Mouse (Mus musculus): ENCODE data around the gene Rb1. TPM values are rescaled to one million over a fixed set of nuclear protein-coding genes. Genes with fewer than 3 reads are reported as not detected.

The Rb1 gene
- polyA plus RNA-seq, 1 experiment from 2014 or later = 37.8 TPM

GRCm38 (mm10) chr14:73148125-73148524 is 177.5 kb downstream of the Rb1 start:
- Histone ChIP-seq H3K4me2 (replicated peaks; ENCODE audit: low read depth, low read length) (no peak overlapping the region), H3K4me3 (ENCODE audit: low read depth, low read length) (no peak overlapping the region), H3K9ac (ENCODE audit: low read depth, low read length) (no peak overlapping the region), H3K4me1 (replicated peaks; ENCODE audit: control insufficient read depth, insufficient read depth, low read length) (peaks cover 2% of the 10 kb centered on the region; the same call in 1 of the 2 replicates), H3K36me3 (ENCODE audit: control insufficient read depth, insufficient read depth, low read length) (no peaks in the 10 kb centered on the region), H3K27me3 (ENCODE audit: control insufficient read depth, insufficient read depth, low read length) (no peaks in the 10 kb centered on the region), H3K27ac (ENCODE audit: low read depth, low read length) (no peak overlapping the region), H3K9me3 (ENCODE audit: control insufficient read depth, low read length) (no peaks in the 10 kb centered on the region)
- WGBS = 91% methylated on average over 3 of the region's 3 CpGs
- ATAC-seq (ENCODE audit: low FRiP score) (no peak), DNase-seq (ENCODE audit: low spot score) (no peak)

- H3K36me3 ChIP-seq (ENCODE audit: control insufficient read depth, insufficient read depth, low read length) = no peaks in the 10 kb centered on the region
- H3K4me1 ChIP-seq (replicated peaks; ENCODE audit: control insufficient read depth, insufficient read depth, low read length) = peaks cover 2% of the 10 kb centered on the region; the same call in 1 of the 2 replicates
- no peak overlapping the region for H3K27ac ChIP-seq (ENCODE audit: low read depth, low read length)
- DNase-seq (ENCODE audit: low spot score) = no peak
- H3K4me2 ChIP-seq (replicated peaks; ENCODE audit: low read depth, low read length) = no peak overlapping the region
- H3K9me3 ChIP-seq (ENCODE audit: control insufficient read depth, low read length) = no peaks in the 10 kb centered on the region
- no peak for ATAC-seq (ENCODE audit: low FRiP score)
- no peak overlapping the region for H3K4me3 ChIP-seq (ENCODE audit: low read depth, low read length)
- no peaks in the 10 kb centered on the region for H3K27me3 ChIP-seq (ENCODE audit: control insufficient read depth, insufficient read depth, low read length)
- WGBS = 68% methylated on average over 3 of the region's 3 CpGs
- H3K9ac ChIP-seq (ENCODE audit: low read depth, low read length) = no peak overlapping the region
These were observed 178.9 kb downstream of the Rb1 start for GRCm38 (mm10) chr14:73146721-73147120.

GRCm38 (mm10) chr14:73145531-73145930 is 180.1 kb downstream of the Rb1 start:
- H3K4me1 ChIP-seq (replicated peaks; ENCODE audit: control insufficient read depth, insufficient read depth, low read length) = peaks cover 2% of the 10 kb centered on the region; the same call in 1 of the 2 replicates
- no peak overlapping the region for H3K4me2 ChIP-seq (replicated peaks; ENCODE audit: low read depth, low read length)
- H3K9me3 ChIP-seq (ENCODE audit: control insufficient read depth, low read length) = no peaks in the 10 kb centered on the region
- ATAC-seq (ENCODE audit: low FRiP score) = no peak
- no peak for DNase-seq (ENCODE audit: low spot score)
- H3K27me3 ChIP-seq (ENCODE audit: control insufficient read depth, insufficient read depth, low read length) = no peaks in the 10 kb centered on the region
- H3K27ac ChIP-seq (ENCODE audit: low read depth, low read length) = no peak overlapping the region
- H3K9ac ChIP-seq (ENCODE audit: low read depth, low read length) = no peak overlapping the region
- WGBS = 96% methylated on average over 4 of the region's 4 CpGs
- H3K4me3 ChIP-seq (ENCODE audit: low read depth, low read length) = no peak overlapping the region
- H3K36me3 ChIP-seq (ENCODE audit: control insufficient read depth, insufficient read depth, low read length) = no peaks in the 10 kb centered on the region

GRCm38 (mm10) chr14:73143710-73144420 is 181.8 kb downstream of the Rb1 start:
- Histone ChIP-seq H3K9me3 (ENCODE audit: control insufficient read depth, low read length) (no peaks in the 10 kb centered on the region), H3K4me1 (replicated peaks; ENCODE audit: control insufficient read depth, insufficient read depth, low read length) (peaks cover 2% of the 10 kb centered on the region; the same call in 1 of the 2 replicates), H3K27ac (ENCODE audit: low read depth, low read length) (peak overlapping the region; percentile 100), H3K36me3 (ENCODE audit: control insufficient read depth, insufficient read depth, low read length) (no peaks in the 10 kb centered on the region), H3K9ac (ENCODE audit: low read depth, low read length) (peak overlapping the region; percentile 97), H3K4me2 (replicated peaks; ENCODE audit: low read depth, low read length) (peak overlapping the region; percentile 85), H3K4me3 (ENCODE audit: low read depth, low read length) (peak overlapping the region; percentile 73), H3K27me3 (ENCODE audit: control insufficient read depth, insufficient read depth, low read length) (no peaks in the 10 kb centered on the region)
- 39% methylated on average over 25 of the region's 25 CpGs for WGBS
- DNase-seq (ENCODE audit: low spot score) = no peak
- ATAC-seq (ENCODE audit: low FRiP score) = peak; percentile 29; the same call in 1 of the 2 replicates

- peak; percentile 95 for ATAC-seq (ENCODE audit: low FRiP score)
- Histone ChIP-seq H3K27ac (ENCODE audit: low read depth, low read length) (peak overlapping the region; percentile 100), H3K9ac (ENCODE audit: low read depth, low read length) (peak overlapping the region; percentile 97), H3K4me2 (replicated peaks; ENCODE audit: low read depth, low read length) (peak overlapping the region; percentile 85), H3K4me3 (ENCODE audit: low read depth, low read length) (peak overlapping the region; percentile 73), H3K27me3 (ENCODE audit: control insufficient read depth, insufficient read depth, low read length) (no peaks in the 10 kb centered on the region), H3K4me1 (replicated peaks; ENCODE audit: control insufficient read depth, insufficient read depth, low read length) (peaks cover 2% of the 10 kb centered on the region; the same call in 1 of the 2 replicates), H3K36me3 (ENCODE audit: control insufficient read depth, insufficient read depth, low read length) (no peaks in the 10 kb centered on the region), H3K9me3 (ENCODE audit: control insufficient read depth, low read length) (no peaks in the 10 kb centered on the region)
- peak; percentile 88 for DNase-seq (ENCODE audit: low spot score)
- under 1% methylated on average over 47 of the region's 88 CpGs for WGBS
These were observed 182.5 kb downstream of the Rb1 start for GRCm38 (mm10) chr14:73142896-73143709.

GRCm38 (mm10) chr14:73142421-73142895 is 183.2 kb downstream of the Rb1 start:
- Histone ChIP-seq H3K9me3 (ENCODE audit: control insufficient read depth, low read length) (no peaks in the 10 kb centered on the region), H3K4me2 (replicated peaks; ENCODE audit: low read depth, low read length) (peak overlapping the region; percentile 85), H3K27me3 (ENCODE audit: control insufficient read depth, insufficient read depth, low read length) (no peaks in the 10 kb centered on the region), H3K36me3 (ENCODE audit: control insufficient read depth, insufficient read depth, low read length) (no peaks in the 10 kb centered on the region), H3K4me3 (ENCODE audit: low read depth, low read length) (peak overlapping the region; percentile 73), H3K27ac (ENCODE audit: low read depth, low read length) (peak overlapping the region; percentile 100), H3K4me1 (replicated peaks; ENCODE audit: control insufficient read depth, insufficient read depth, low read length) (peaks cover 2% of the 10 kb centered on the region; the same call in 1 of the 2 replicates), H3K9ac (ENCODE audit: low read depth, low read length) (peak overlapping the region; percentile 97)
- ATAC-seq (ENCODE audit: low FRiP score) (peak; percentile 39), DNase-seq (ENCODE audit: low spot score) (no peak)
- WGBS = 1% methylated on average over 11 of the region's 11 CpGs

- Histone ChIP-seq H3K4me2 (replicated peaks; ENCODE audit: low read depth, low read length) (no peak overlapping the region), H3K27me3 (ENCODE audit: control insufficient read depth, insufficient read depth, low read length) (no peaks in the 10 kb centered on the region), H3K4me3 (ENCODE audit: low read depth, low read length) (no peak overlapping the region), H3K9me3 (ENCODE audit: control insufficient read depth, low read length) (no peaks in the 10 kb centered on the region), H3K36me3 (ENCODE audit: control insufficient read depth, insufficient read depth, low read length) (no peaks in the 10 kb centered on the region), H3K27ac (ENCODE audit: low read depth, low read length) (peak overlapping the region; percentile 100), H3K4me1 (replicated peaks; ENCODE audit: control insufficient read depth, insufficient read depth, low read length) (peaks cover 2% of the 10 kb centered on the region; the same call in 1 of the 2 replicates), H3K9ac (ENCODE audit: low read depth, low read length) (no peak overlapping the region)
- ATAC-seq (ENCODE audit: low FRiP score) (no peak), DNase-seq (ENCODE audit: low spot score) (no peak)
- 56% methylated on average over 3 of the region's 3 CpGs for WGBS
These were observed 183.8 kb downstream of the Rb1 start for GRCm38 (mm10) chr14:73141800-73142199.

- no peak overlapping the region for H3K4me3 ChIP-seq (ENCODE audit: low read depth, low read length)
- no peaks in the 10 kb centered on the region for H3K36me3 ChIP-seq (ENCODE audit: control insufficient read depth, insufficient read depth, low read length)
- ATAC-seq (ENCODE audit: low FRiP score) (no peak), DNase-seq (ENCODE audit: low spot score) (no peak)
- H3K4me2 ChIP-seq (replicated peaks; ENCODE audit: low read depth, low read length) = no peak overlapping the region
- no peak overlapping the region for H3K27ac ChIP-seq (ENCODE audit: low read depth, low read length)
- WGBS = 66% methylated on average over 5 of the region's 5 CpGs
- H3K27me3 ChIP-seq (ENCODE audit: control insufficient read depth, insufficient read depth, low read length) = no peaks in the 10 kb centered on the region
- no peaks in the 10 kb centered on the region for H3K9me3 ChIP-seq (ENCODE audit: control insufficient read depth, low read length)
- peaks cover 2% of the 10 kb centered on the region; the same call in 1 of the 2 replicates for H3K4me1 ChIP-seq (replicated peaks; ENCODE audit: control insufficient read depth, insufficient read depth, low read length)
- no peak overlapping the region for H3K9ac ChIP-seq (ENCODE audit: low read depth, low read length)
These were observed 185.8 kb downstream of the Rb1 start for GRCm38 (mm10) chr14:73139866-73140265.
